Mouse (Mus musculus): ENCODE measurements around the gene Klhl3.

The Klhl3 gene

GRCm38 (mm10) chr13:58066496-58067389 lies 46.6 kb downstream of the Klhl3 start:
- DNase-seq (ENCODE audit: low spot score in 2 of 2), result peak; percentile 55 to 66

DNA sequence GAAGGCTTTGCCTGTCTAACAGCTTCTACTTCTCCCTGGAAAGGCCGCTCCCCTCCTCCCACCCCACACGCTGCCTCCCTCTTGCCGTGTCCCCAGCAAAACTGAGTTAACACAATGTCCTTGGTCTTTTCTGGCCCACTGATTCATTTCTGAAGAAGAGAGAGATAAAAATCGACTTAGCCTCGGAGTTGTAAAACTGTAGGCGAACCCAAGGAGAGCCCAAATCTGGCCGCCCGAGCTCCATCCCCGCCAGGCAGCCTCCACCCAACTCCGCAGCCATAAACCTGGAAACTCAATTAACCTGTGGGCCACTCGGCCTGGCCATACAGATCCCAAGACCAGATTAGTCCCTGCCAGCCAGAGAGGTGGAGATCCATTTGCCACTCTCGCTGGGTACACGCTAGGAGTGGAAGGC lies 47.3 kb downstream of the Klhl3 start:
- peak in 1 of 2 experiments; percentile 12 for DNase-seq (ENCODE audit: low spot score in 2 of 2)

DNA sequence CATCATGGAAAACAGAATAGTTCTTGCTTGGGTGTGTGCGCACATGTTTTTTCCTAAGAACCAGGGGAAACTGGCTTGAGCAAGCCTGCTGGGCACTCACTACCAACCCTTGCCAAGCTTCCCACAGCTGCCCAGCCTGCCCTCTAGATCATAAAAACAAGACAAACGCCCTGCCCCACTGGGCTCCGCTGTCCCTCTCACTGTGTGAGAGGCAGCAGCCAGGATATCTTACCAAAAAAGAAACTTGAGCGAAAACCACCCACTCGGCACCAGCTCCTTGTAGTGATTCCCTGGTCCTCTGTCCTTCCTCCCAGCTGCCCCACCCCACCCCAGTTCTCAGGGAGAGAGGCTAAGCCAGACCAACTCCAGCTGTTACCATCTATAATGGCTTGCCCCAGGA lies 48.1 kb downstream of the Klhl3 start:
- DNase-seq (ENCODE audit: low spot score in 2 of 2), result peak in 1 of 2 experiments; percentile 21

- peak; percentile 38 to 63 for DNase-seq (ENCODE audit: low spot score in 2 of 2)
These were observed 55.2 kb downstream of the Klhl3 start for GRCm38 (mm10) chr13:58057953-58058870.

- no peak for DNase-seq (ENCODE audit: low spot score in 2 of 2)
These were observed 56.8 kb downstream of the Klhl3 start for GRCm38 (mm10) chr13:58056618-58057017.

DNA sequence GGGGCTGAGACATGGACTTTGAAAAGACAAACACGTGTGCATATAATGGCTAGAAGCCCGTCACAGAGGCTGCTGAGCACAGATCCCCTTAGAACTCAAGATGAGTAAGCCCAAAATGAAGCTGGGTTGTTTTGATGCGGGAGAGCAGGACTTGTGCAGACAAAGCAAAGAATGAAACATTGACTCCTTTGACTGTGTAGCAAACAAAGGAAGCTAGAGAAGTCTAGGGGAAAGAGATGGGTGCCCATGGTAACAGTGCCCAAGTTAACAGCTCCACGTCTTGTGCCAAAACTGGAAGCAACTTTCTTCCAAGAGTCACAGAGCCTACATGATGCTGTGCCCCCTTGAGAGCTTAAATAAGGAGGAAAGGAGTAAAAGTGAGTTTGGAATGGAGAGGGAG lies 59.8 kb downstream of the Klhl3 start:
- DNase-seq (ENCODE audit: low spot score in 2 of 2), result no peak

DNA sequence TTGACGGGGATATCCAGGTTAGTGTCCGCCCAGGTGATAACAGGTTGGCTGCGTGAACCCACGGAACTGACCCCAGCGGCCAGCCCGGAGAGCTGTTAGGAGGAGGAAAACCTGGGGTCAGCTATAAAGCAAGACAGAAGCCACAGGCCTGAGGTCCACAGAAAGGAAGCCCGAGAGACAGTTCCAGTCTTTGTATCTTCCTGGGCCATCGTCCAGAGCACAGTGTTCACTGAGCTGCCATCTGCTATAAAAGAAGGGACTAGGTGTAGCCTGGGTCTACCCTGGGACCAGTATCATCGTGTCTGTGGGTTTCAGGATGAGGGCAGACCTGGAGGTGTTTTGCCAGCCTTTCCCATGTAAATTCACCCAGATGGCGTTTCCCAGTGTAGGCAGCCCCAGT lies 61.7 kb downstream of the Klhl3 start:
- DNase-seq (ENCODE audit: low spot score in 2 of 2), result no peak

- no peak for DNase-seq (ENCODE audit: low spot score in 2 of 2)
These were observed 62.1 kb downstream of the Klhl3 start for GRCm38 (mm10) chr13:58051251-58051650.

GRCm38 (mm10) chr13:58049121-58049520 lies 64.3 kb downstream of the Klhl3 start:
- no peak for DNase-seq (ENCODE audit: low spot score in 2 of 2)

GRCm38 (mm10) chr13:58048076-58048475 lies 65.3 kb downstream of the Klhl3 start:
- DNase-seq (ENCODE audit: low spot score in 2 of 2), result no peak

- no peak for DNase-seq (ENCODE audit: low spot score in 2 of 2)
These were observed 67.2 kb downstream of the Klhl3 start for GRCm38 (mm10) chr13:58046178-58046577.

DNA sequence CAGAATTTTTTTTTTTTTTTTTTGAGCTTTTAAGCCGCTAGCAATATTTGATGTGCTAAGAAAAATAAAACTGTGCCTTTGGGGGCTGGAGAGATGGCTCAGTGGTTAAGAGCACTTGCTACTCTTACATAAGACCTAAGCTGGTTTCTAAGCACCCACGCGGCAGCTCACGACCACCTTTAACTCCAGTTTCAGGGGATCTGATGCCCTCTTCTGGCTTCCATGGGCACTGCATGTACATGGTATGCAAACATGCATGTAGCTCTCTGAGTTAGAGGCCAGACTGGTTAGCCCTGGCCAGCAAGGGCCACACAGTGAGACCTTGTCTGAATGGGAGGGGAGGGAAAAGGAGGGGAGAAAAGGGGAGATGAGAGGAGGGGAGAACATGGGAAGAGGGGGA lies 68.1 kb downstream of the Klhl3 start:
- DNase-seq (ENCODE audit: low spot score in 2 of 2), result no peak

GRCm38 (mm10) chr13:58043278-58043677 lies 70.1 kb downstream of the Klhl3 start:
- DNase-seq (ENCODE audit: low spot score in 2 of 2), result no peak

DNA sequence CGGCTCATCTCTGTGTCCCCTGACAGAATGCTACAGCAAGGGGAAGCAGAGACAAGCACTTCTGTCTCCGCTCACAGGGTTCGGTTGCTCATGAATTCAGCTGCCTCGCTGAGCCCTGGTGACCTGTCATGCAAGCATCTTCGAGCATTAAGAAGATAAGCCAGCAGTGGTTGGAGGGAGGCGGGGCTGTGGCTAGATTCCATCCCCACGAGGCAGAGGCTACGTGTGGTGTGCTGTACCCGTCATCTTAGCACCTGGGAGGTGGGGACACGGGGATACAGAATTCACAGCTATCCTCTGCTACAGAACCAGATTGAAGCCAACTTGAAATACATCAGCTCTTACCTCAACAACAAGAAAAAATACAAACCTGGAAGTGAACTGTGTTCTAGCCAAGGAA lies 73.3 kb downstream of the Klhl3 start:
- DNase-seq (ENCODE audit: low spot score in 2 of 2), result no peak

DNA sequence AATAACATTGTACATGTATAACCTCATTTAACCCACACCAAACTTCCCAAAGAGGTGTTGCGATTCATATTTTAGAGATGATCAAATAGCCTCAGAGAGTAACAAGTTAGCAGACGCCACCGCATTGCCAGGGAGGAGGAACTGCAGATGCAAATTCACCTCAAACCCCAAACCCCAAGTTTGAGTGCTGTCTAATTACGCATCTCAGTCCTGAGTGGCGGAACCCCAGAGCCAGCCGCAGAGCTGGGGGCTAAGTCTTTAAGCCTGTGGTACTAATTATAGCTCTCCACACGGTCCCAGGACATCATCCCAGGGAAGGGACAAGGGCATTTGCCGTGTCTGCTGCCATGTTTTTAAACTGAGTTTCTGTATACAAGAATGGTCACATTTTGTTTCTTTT lies 75.9 kb downstream of the Klhl3 start:
- no peak for DNase-seq (ENCODE audit: low spot score in 2 of 2)

- peak; percentile 69 to 70 for DNase-seq (ENCODE audit: low spot score in 2 of 2)
These were observed 77.8 kb downstream of the Klhl3 start for GRCm38 (mm10) chr13:58035470-58036156.

- no peak for DNase-seq (ENCODE audit: low spot score in 2 of 2)
These were observed 78.4 kb downstream of the Klhl3 start for GRCm38 (mm10) chr13:58034985-58035384.

DNA sequence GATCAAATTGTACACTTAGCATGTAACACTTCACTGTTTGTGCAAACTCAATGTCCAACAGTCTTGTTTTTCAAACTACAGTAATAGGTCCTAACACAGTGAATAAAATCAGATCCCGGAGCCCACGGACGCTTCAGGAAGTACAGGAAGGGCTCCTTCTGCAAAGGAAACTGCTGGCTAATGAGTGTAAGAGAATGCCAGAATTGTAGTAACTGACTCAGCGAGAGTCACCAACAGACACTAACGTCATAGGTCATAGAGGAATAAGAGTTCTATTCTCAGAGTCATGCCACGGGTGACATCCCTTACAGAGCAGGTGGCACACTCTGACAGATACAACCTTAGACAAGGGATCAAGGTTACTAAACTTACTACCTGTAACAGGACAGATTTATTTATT lies 78.9 kb downstream of the Klhl3 start:
- DNase-seq (ENCODE audit: low spot score in 2 of 2), result peak in 1 of 2 experiments; percentile 20

DNA sequence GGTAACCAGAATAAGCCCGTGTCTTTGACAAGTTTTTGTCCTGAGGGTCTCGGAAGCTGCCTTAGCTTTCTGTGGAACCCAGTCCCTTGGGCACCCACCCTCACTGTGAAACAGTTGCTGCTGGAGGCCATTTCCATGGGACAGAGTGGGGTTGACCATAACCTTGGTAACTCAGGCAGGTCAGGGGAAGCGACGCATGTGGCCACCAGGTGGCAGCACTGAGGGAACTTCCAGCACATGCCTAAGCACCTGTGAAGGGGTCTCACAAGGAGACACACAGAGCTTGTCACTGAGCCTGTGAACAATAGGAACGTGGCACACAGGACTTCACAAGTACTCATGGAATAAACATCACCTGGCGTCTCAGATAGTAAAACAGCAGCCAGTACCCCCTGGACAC lies 81.6 kb downstream of the Klhl3 start:
- DNase-seq (ENCODE audit: low spot score in 2 of 2), result peak; percentile 22 to 49

- no peak for DNase-seq (ENCODE audit: low spot score in 2 of 2)
These were observed 86.3 kb downstream of the Klhl3 start for GRCm38 (mm10) chr13:58027115-58027514.

DNA sequence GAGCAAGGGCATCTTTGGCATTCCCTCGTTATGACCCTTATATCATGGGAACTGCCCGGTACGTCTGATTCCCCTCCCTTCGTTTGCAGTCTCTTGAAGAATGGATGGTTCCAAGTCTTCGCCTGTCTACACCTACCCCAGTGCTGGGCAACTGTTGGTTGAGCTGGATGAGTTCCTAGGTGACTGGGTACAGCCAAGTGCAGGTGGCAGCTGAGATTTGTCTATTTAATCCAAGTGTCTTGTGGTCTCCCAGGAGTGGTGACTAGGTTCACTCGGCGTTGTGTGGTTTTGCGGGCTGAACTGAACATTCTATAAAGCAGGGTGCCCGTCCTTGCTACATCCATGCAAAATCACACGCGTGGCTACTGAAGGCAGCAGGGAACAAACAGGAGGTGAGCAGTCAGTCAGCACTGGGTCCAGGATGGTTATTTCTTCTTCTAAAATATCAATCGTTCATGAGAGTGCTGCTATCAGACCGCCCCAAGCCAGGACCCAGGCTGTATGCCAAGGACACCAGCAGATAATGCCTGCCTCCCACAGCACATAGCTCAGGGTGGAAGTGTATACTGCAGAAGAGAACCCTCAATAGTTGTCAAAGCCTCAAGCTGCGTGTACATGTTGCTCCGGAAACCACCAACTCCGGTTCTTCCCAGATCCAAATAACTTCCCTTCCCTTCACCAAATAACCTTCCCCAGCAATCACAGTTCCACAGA lies 87.5 kb downstream of the Klhl3 start:
- DNase-seq (ENCODE audit: low spot score in 2 of 2), result no peak

All from heart, adult 9 months (tissue).